Mouse (Mus musculus) cerebellum, adult 11-12 months (tissue): ENCODE measurements around the gene Atad5.
A peak's percentile ranks its signal among the peaks of the same experiment; 100 is the strongest.

ENCODE experiments used
- DNase-seq: peaks from one replicate; pipeline ENCODE4 v3.0.0; 2022

Atad5 gene

DNA sequence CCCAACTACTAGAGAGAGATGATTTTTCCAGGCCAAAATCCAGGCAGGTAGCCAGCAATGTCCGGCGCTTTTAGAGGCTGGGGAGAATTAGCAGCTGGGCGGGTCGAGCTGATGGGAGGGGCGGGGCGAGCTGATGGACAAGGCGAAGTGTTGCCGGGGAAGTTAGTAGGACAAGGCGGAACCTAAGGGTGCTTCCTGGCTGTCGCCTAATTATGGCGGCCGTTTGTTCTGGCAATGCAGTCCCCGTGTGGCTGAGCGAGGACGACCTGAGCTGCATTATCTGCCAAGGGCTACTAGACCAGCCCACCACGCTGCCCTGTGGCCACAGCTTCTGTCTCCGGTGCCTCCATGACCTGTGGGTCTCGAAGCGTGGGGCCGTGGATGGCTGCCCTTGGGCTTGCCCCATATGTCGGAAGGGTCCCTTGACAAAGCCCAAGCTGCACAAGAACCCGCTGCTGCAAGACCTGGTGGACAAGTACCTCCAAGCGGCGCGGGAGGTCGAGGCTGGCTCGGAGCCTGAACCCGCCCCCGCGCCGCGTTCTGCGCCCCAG, 94.6 kb downstream of the Atad5 start, which contains the start of gene Rnf135:
TSS of gene Rnf135 (plus strand) at position 147 of the 551 bp plus-strand sequence.
- peak; percentile 89 for DNase-seq

DNA sequence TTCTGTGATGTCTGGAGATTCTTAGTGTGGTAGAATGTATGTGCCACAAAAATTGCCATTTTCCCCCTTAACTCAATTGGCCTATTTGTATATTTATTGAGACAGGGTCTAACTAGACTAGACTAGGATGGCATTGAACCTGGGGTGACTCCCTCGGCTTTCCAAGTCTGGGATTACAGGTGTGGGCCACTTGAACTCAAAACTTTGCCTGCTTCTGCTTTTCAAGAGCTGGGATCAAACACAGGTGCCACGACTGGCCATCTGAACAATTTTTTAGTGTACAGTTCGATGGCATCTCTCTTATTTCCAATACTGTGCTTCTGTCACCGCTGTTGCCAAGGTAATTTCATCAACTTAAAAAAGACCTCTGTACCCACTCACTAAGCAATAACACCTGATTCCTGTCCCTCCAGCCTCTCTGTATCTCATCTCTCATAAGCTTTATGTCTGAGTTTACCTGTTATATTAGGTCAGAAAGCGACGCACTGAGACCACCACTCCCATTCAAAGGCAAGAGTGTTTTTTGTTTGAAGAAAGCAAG, 95.4 kb downstream of the Atad5 start:
- no peak for DNase-seq
